In genomic region chr7:109680879-109681278, GRCm38 (mm10) we compare ENCODE assay signal across 25 mouse cellular contexts. TPM values are rescaled to one million over a fixed set of nuclear protein-coding genes. Genes with fewer than 3 reads are reported as not detected.
DNase-seq lines count a peak whose midpoint lies in the region; TF ChIP-seq lines count a peak whose summit lies in the region.
"Had no signal": no experiment of that assay in that cellular context is flagged by ENCODE, and none has a peak within 500 bp of the region (broad histone marks: within the 10 kb centered on the region; RNA-seq: fewer than 3 reads in every experiment).

No protein-coding gene starts in this region.

- no peak overlapping the region for H3K4me3 ChIP-seq in ES-E14 (ENCODE audit: insufficient read depth in 1 of 2, low read depth in 1 of 2, low read length in 2 of 2, poor library complexity in 1 of 2, severe bottlenecking in 1 of 2)
- no peak overlapping the region for H3K4me3 ChIP-seq in thymus, adult 2 months (ENCODE audit: control insufficient read depth, insufficient read depth, low read length)
- H3K4me3 ChIP-seq in gastrocnemius, adult 2 months = no peak overlapping the region
- H3K4me3 ChIP-seq: embryonic facial prominence, embryonic 10.5 days; embryonic facial prominence, embryonic 12.5 days; forebrain, embryonic 13.5 days; forebrain, embryonic 15.5 days had no signal

- in situ Hi-C loops in ES-E14 (cut with MboI; ENCODE audit: low sequenced_read_pairs in 2 of 2, unreplicated experiment in 2 of 2) = loop anchor here in 1 of 2 experiments (10.0 kb wide), 1 partner anchor 156 kb away; no protein-coding TSS in a partner anchor

- H3K36me3 ChIP-seq in ES-E14 (ENCODE audit: control insufficient read depth, insufficient read depth, low read length, poor library complexity, severe bottlenecking) = no peaks in the 10 kb centered on the region
- H3K36me3 ChIP-seq in thymus, adult 2 months (ENCODE audit: control insufficient read depth, insufficient read depth, low read length) = no peaks in the 10 kb centered on the region
- H3K36me3 ChIP-seq: embryonic facial prominence, embryonic 10.5 days; embryonic facial prominence, embryonic 12.5 days; forebrain, embryonic 15.5 days had no signal

- intact Hi-C loops in heart, postnatal 36 days (cut with DNase I) = no loop called here
- intact Hi-C loops in gastrocnemius, adult 2 months (cut with DNase I) = no loop called here

- H3K9me3 ChIP-seq in ES-E14 (ENCODE audit: control insufficient read depth, insufficient read depth, low read depth, low read length) = no peaks in the 10 kb centered on the region
- H3K9me3 ChIP-seq: embryonic facial prominence, embryonic 10.5 days; embryonic facial prominence, embryonic 12.5 days; forebrain, embryonic 13.5 days; forebrain, embryonic 15.5 days had no signal

- H3K27me3 ChIP-seq in thymus, adult 2 months (ENCODE audit: control insufficient read depth, insufficient read depth, low read length) = no peaks in the 10 kb centered on the region
- H3K27me3 ChIP-seq: embryonic facial prominence, embryonic 12.5 days; forebrain, embryonic 13.5 days; forebrain, embryonic 15.5 days had no signal

- no peaks in the 10 kb centered on the region for H3K4me1 ChIP-seq in ES-E14 (ENCODE audit: control insufficient read depth in 2 of 2, insufficient read depth in 2 of 2, low read length in 2 of 2, poor library complexity in 1 of 2)
- no peaks in the 10 kb centered on the region for H3K4me1 ChIP-seq in thymus, adult 2 months (replicated peaks; ENCODE audit: control insufficient read depth, insufficient read depth, low read length)
- H3K4me1 ChIP-seq: forebrain, embryonic 13.5 days; forebrain, embryonic 15.5 days had no signal

- H3K27ac ChIP-seq in ES-E14 (ENCODE audit: insufficient read depth, low read depth, low read length, poor library complexity, severe bottlenecking) = no peak overlapping the region
- H3K27ac ChIP-seq in thymus, adult 2 months (ENCODE audit: control insufficient read depth, insufficient read depth, low read length) = no peak overlapping the region
- no peak overlapping the region for H3K27ac ChIP-seq in gastrocnemius, adult 2 months
- H3K27ac ChIP-seq: embryonic facial prominence, embryonic 10.5 days; embryonic facial prominence, embryonic 12.5 days; forebrain, embryonic 13.5 days; forebrain, embryonic 15.5 days had no signal

- peak; percentile 72 for DNase-seq in heart, adult 11 months
- no peak for DNase-seq in heart, postnatal 36 days
- no peak for DNase-seq in ES-E14 (ENCODE audit: low read depth, low spot score)
- DNase-seq in ZHBTc4 (ENCODE audit: low read depth, low spot score) = peak; percentile 25
- DNase-seq in thymus, adult 2 months = no peak
- DNase-seq in gastrocnemius, adult 2 months = no peak
- DNase-seq: adrenal gland, adult 2 months; adrenal gland, postnatal 10 days; adrenal gland, postnatal 25 days; cerebellum, adult 11 months; cerebellum, adult 18-20 months; cerebellum, adult 8-10 months; cerebellum, adult 9-11 months; cerebellum, postnatal 14 days; cerebellum, postnatal 36 days; forebrain, postnatal 0 days had no signal

- H3K9ac ChIP-seq in ES-E14 (ENCODE audit: insufficient read depth, low read depth, low read length, poor library complexity, severe bottlenecking) = no peak overlapping the region
- H3K9ac ChIP-seq: embryonic facial prominence, embryonic 12.5 days; forebrain, embryonic 13.5 days; forebrain, embryonic 15.5 days; forebrain, postnatal 0 days had no signal

- WGBS in thymus, adult 2 months = 94% methylated on average over 1 of the region's 1 CpGs

- TF ChIP-seq POLR2A in thymus, adult 2 months (IDR thresholded peaks at IDR 0.05; ENCODE audit: control insufficient read depth, extremely low read depth, insufficient read depth, low read length, poor library complexity) = no peak

- TF ChIP-seq CTCF in thymus, adult 2 months (IDR thresholded peaks at IDR 0.05; ENCODE audit: borderline replicate concordance, control insufficient read depth, extremely low read depth, insufficient read depth, low read length, poor library complexity) = no peak
- TF ChIP-seq CTCF in gastrocnemius, adult 2 months (IDR thresholded peaks at IDR 0.05) = no peak

TF ChIP-seq in ES-E14, 5 proteins besides CTCF, POLR2A, EP300 and RAD21:
- TF ChIP-seq HCFC1 (IDR thresholded peaks at IDR 0.05; ENCODE audit: borderline replicate concordance, insufficient read depth, low read length) (no peak), CHD2 (IDR thresholded peaks at IDR 0.05; ENCODE audit: low read depth, low read length) (peak; percentile 57)
TF ChIP-seq in ES-E14: peak in this region for 1.

RNA-seq across cellular contexts. Expression of gene St5, which starts 22.5 kb away (rescaled TPM):
- 10 to 100 TPM; 23.4 to 31.9 TPM for total RNA-seq in heart, postnatal 36 days (2021)
- total RNA-seq in ES-E14 (2012; rRNA removed) = 25.6 and 34.6 TPM in 2 replicates
- polyA plus RNA-seq in thymus, adult 2 months (2012; rRNA removed) = 20.8 and 21.7 TPM in 2 replicates
- total RNA-seq in gastrocnemius, adult 2 months (2021) = 1 to 10 TPM; 6.8 to 7.7 TPM

RNA-seq across cellular contexts. Expression of gene Akip1, which starts 22.6 kb away (rescaled TPM):
- 10 to 100 TPM; 11.4 to 16.0 TPM for total RNA-seq in heart, postnatal 36 days (2021)
- 20.0 and 29.1 TPM in 2 replicates for total RNA-seq in ES-E14 (2012; rRNA removed)
- polyA plus RNA-seq in thymus, adult 2 months (2012; rRNA removed) = 13.8 and 14.6 TPM in 2 replicates
- 10 to 100 TPM; 10.3 to 17.8 TPM for total RNA-seq in gastrocnemius, adult 2 months (2021)

RNA-seq across cellular contexts. Expression of gene BC051019, which starts 42.8 kb away (rescaled TPM):
- total RNA-seq in heart, postnatal 36 days (2021) = not detected
- 0.48 and 1.3 TPM in 2 replicates for total RNA-seq in ES-E14 (2012; rRNA removed)
- 0.20 and 0.43 TPM in 2 replicates for polyA plus RNA-seq in thymus, adult 2 months (2012; rRNA removed)
- total RNA-seq in gastrocnemius, adult 2 months (2021) = not detected
- total RNA-seq: adrenal gland, adult 2 months; adrenal gland, postnatal 10 days; adrenal gland, postnatal 25 days; adrenal gland, postnatal 4 days; common myeloid progenitor, adult 5-6 weeks; MEL had no signal
- polyA plus RNA-seq: adrenal gland, adult 2 months; forebrain, embryonic 11.5 days had no signal

RNA-seq across cellular contexts. Expression of gene Ascl3, which starts 50.6 kb away (rescaled TPM):
- total RNA-seq in heart, postnatal 36 days (2021) = not detected
- not detected in 2 replicates for total RNA-seq in ES-E14 (2012; rRNA removed)
- 0.70 and 1.1 TPM in 2 replicates for polyA plus RNA-seq in thymus, adult 2 months (2012; rRNA removed)
- total RNA-seq in gastrocnemius, adult 2 months (2021) = not detected
- total RNA-seq: adrenal gland, adult 2 months; adrenal gland, postnatal 10 days; adrenal gland, postnatal 25 days; adrenal gland, postnatal 4 days; common myeloid progenitor, adult 5-6 weeks; forebrain, postnatal 0 days; MEL had no signal
- polyA plus RNA-seq: embryonic facial prominence, embryonic 10.5 days; embryonic facial prominence, embryonic 12.5 days; embryonic facial prominence, embryonic 14.5 days; forebrain, embryonic 13.5 days; forebrain, embryonic 15.5 days; forebrain, postnatal 0 days had no signal

Comparison
In these comparisons a context has a peak if more than half of its experiments do, and no peak if none do; other contexts are left out.
1. DNase-seq: peak in heart, adult 11 months (single experiment) and ZHBTc4 (single experiment); none in heart, postnatal 36 days (0 of 2), ES-E14 (single experiment), thymus, adult 2 months (single experiment) and gastrocnemius, adult 2 months (single experiment).